Mouse (Mus musculus) layer of hippocampus, adult 9-10 months (tissue): ENCODE measurements at regions not wholly inside any gene's neighbourhood (a gene's known extent, or its start where the extent isn't known, plus 50 kb on each side); places are given as distances from the start of the nearest gene placed in this dataset.

Experiments used
- DNase-seq: peaks from one replicate; pipeline ENCODE4 v3.0.0; 2022; ENCODE audit warnings: low spot score

DNA sequence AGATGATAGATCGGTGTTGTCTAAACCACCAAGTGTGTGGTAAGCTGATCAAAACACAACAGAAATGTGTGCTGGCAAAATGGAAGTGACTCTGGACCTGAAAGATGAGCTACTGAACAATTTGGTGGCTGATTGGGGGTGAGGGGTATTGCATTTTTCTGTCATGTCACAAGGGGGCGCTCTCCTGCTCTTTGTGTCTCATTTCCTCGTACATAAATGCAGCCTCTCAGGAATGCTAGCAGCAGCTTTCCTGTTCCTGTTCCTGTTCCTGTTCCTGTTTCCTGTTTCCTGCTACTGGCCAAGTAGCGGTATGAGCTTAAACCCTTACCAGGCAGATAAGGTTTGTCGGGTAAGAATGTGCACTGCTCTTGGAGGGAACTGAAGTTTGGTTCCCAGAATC lies 134.7 kb upstream of the Fstl4 start:
- no peak for DNase-seq

DNA sequence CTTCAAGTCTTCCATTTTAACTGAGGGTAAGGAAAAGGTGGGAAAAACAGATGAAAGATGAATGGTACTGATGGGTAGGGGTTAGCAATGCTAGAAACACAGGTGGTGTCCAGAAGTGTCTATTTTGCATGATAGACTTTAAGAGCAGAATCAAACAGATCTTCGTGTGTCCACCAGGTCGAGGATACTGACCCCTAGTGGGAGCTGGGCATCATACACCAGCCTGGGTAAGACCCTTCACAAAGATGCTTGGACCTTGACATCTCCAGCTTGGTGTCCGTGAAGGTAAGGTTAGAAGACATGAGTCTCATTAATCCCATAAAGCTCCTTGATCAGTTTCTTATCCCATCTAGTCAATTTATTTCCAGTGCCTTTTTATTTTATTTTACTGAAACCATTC lies 132.9 kb upstream of the Fstl4 start:
- DNase-seq = no peak

DNA sequence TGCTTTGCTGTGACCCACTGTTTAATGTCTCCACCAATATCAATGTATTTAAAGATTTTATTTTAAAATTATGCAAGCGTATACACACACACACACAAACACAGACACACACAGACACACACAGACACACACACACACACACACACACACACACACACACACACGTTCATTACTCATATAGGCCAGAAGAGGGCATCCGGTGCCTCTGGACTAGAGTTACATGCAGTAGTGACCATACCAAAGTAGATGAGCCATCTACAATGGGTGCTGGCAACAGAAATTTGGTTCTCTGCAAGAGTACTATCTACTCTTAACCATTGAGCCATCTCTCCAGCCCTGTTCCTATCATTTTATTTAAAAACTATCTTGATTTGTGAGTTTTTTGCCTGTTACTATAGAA lies 130.2 kb upstream of the Fstl4 start:
- DNase-seq = no peak

DNA sequence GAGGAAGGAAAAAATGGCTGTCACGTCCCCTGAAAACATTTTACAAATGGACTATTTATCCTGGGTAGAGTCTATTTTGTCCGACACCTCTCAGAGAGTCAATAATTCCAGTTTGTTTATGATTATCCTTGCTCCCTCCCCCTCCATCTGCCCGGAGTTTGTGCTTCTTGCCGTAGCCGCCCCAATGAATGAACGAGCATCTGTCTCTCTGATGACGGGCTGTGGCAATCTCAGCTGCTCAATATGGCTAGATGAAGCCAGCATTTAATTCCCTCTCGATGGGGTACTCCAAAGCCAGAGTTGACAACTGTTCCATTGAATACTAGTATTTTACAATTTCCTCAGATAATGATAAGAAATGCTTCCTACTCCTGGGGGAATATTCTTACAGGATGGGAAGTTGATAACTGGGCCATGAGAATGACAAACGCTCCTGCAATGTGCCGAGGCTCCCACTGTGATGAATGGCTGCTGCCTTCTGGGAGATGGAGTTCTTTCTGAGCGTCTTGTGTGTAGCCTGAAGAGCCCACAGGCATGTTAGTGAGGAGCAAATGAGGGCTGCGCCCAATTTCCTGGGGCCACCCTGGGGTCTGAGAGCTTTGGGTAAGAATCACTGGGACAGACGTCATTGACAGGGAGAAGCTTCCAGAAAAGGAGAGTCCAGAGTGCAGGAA lies 128.6 kb upstream of the Fstl4 start:
- DNase-seq = peak; percentile 42

DNA sequence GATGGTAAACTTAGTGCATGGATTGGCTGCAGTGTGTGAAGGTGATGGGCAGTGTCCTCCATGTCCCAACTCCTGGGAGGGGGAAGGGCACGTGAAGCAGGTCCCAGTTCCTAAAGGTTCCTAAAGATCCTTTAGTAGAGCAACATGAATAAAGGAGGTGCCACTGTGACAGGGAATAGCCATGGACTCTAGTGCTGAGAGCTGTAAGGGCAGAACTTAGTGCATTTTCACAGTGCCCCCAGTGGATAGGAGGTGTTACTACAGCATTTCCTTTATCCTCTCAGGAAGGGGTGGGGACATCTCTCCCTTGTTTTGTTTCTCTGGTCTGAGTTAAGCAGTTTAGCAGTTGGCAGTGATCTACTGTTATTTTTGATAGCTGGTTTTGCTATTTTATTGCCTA lies 125.5 kb upstream of the Fstl4 start:
- DNase-seq = no peak

DNA sequence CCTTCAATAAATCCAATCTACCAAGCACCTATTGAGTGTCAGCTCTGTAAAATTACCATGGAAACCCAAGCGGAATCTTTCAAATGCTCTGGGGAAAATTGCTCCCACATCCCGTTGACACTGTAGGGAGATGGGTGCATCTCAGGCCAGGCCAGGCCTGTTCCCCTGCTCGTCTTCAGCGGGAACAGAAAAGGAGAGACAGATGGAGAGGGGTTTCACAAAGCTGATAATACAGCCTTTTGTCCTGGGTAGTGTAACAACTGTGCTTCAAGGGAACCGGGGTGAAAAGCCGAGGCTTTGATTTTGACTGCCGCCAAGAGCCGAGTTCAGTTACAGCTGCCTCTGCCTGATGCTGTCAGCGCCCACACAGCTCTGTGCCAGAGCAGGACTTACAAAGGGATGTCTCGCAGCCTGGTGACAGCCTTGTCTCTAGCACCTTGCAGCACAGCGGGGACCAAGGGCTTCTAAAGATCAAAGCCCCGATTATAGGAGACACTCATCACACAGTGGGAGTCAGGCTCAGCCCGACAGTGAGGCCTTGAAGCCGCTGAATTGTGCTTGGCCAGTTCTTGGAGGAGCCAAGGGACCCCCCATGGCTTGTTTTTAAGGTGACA lies 122.6 kb upstream of the Fstl4 start:
- no peak for DNase-seq

DNA sequence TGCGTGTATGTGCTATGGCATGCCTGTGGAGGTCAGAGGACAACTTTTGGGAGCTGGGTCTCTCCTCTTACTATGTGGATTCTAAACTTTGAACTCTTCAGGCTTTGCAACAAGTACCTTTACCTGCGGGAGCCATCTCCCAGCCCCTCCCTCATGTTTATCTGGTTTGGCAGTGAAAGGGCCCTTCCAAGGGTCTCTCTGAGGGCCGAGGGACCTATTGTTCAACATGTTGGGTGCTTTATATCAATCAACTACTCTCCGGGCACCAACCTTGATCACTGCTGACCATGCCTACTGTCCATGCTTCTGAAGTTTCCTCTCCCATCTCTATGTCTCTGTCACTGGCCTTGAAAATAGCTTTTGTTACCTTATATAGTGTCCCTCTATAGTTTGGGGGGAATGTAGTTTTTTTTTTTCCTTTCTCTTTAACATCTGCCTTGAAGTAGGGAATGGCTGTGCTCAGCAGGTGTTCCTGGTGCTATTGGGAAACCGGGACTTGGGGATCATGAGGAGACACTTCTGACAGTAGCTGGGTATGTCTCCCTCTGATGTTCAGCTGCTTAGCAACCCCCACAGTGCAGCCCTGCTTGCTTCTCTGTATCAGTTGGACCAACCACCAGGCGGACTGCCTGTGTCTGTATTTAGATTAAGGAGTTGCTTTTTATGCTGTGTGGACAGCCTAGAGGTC lies 120.2 kb upstream of the Fstl4 start:
- DNase-seq = no peak

DNA sequence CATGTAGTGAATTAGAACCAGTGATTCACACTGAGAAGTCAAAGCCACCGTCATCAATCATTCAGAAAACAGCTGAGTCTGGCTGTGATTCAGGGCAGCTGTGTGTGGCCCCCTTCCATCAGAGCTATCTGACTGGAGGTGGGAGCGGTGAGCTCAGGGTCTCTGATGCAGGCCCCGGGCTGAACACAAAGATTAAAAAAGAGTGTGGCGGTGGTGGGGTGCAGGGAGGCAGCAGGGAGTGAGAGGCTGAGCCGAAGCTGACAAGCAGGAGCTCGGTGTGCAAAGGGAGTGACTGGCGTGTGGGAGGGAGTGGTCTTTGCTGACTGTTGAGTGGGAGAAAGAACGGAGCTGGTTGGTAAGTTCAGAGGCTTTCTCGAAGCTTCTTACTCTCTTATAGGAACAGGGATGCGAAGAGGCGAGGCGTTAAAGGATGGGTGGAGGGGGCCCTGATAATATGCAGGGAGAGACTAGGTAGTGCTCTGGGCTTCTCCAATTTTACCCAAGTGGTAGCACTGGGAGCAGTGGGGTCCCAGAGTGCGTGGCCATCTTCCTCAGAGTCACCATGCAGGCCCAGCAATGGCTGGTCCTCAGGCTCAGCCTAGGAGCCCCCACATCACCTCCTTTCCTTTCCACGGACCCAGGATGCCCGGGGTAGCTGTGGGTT lies 116.1 kb upstream of the Fstl4 start:
- DNase-seq = no peak

DNA sequence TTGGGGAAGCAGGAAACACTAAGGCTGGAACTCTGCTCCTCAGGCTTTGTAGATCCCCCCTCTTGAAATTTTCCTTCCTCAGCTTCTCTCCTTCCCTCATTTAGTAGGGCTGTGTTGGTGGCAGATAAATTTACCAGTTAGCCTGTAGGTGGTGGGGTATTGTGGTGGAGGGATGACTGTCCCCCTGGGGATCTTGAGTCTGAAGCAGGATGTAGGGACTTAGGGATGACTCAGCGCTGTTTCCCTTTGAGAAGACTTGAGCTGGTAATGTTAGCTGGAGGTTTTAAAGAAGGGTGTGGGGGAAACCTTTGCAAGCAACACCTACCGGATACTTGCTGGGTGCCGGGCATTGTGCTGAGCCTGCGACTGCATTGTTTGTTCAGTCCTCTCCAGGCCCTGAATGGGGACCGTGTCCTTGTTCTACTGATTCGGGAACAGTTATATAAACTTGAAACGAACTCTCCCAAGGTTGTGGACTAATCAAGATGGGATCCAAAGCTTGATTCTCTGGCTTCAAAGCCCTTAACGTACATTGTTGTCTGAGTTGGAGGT lies 115.5 kb upstream of the Fstl4 start:
- no peak for DNase-seq

DNA sequence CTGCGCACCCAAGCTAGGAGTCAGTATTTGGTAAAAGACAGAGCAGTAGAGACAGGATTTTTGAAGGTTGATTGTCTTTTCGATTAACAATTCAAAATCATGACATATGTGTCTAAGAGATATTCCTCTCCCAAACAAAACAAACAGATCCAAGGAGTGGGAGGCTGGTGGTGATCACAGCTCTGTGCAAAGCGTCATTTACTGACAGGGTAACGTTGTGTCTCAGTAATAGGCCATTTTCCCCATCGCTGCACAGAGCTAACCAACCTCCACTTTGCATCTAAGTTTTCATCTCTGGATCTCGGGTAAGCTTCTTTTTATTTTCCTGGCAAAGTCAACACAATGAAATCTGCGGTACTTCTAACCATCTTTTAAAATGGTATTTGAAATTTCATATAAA lies 109.8 kb upstream of the Fstl4 start:
- no peak for DNase-seq

DNA sequence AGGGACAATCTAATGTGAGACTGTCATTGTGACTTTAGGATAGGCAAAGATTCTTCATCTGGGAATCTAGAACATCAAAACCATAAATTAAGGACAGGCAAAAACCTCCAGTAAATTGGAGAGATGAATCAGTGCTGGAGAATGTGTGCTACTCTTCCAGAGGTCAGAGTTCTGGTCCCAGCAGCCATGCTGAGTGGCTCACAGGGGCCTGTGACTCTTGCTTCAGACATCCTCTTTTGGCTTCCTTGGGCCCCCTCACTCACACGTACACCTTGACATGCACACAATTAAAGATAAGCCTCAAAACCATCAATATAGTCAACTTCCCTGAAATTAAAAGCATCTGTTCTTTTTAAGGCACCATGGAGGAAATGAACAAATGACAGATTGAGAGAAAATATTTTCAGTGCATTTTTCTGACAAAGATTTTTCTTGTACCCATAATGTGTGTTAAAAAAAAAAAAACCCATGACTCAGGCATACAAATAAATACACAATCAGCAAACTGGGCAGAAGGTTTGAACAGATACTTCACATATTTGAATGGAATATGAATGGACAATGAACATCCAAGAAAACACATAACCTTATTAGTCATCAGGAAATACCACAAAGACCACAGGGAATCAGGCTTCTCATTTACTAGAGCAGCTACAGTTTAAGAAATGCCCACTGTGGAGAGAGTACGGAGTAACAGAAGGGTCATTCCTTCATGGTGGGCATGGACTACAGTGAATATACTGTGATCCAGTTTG lies 108.5 kb upstream of the Fstl4 start:
- DNase-seq = no peak

DNA sequence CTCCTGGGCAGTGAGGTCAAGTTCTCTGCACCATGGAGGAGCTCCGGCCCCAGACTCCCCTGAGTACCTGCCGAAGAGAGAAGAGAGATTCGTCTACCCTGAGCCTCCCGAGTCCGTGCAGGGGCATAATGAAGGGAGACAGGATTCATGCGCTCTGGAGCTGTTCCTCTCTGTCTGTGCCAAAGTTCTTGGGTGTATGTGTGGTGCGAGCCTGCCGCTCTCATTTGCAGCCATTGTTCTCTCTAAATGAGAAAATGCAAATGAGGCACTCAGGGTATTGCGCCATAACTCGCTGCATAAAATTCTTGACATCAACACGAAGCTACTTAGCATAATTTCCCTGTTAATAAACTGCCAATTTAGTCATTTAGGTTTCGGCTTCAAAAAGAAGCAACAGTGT lies 103.2 kb upstream of the Fstl4 start:
- DNase-seq = no peak

DNA sequence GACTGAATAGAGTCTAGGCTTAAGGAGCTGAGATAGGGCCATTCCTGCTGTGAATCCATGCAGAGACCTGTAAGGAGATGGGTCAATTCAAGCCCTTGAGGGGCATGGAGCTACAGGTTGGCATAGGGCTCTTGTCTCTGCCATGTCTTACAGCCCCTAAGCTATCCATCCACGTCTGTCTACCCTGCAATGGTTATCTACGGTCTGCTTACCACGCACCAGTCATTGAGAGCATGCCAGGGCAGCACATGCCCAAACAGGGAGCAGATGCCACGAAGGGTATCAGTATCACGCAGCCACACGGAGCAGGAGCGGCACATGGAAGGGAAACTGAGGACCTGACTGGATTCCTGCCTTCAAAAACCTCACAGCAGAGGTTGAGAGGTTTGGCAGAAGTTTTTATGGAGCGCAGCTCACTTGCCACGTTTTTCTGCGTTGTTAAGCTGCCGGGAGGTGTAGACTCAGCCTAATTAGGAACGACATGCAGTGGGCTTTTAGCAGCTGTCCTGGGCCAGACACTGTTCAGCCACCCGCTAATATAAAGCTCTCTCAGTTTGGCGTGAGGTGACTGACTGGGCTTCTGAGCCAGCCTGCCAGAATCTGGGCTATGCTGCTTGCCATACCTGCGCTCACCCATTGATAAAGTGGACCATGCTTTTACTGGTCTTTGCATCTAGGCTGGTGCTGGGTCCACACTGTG lies 102.4 kb upstream of the Fstl4 start:
- DNase-seq = no peak

DNA sequence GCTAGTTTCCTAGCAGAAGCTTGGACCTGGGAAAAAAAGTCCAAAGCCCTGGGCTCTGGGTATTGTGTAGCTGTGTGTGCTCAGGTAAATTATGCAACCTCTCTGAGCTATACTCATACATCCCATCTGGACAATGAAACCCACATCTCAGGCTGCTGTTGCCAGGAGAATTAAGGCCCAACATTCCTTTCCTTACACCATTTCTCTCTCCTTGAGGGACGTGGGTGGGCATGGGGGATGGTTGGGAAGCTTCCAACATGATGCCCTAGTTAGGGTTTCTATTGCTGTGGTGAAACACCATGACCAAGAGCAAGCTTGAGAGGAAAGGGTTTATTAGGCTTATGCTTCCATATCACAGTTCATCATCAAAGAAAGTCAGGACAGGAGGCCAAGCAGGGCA lies 99.1 kb upstream of the Fstl4 start:
- no peak for DNase-seq

DNA sequence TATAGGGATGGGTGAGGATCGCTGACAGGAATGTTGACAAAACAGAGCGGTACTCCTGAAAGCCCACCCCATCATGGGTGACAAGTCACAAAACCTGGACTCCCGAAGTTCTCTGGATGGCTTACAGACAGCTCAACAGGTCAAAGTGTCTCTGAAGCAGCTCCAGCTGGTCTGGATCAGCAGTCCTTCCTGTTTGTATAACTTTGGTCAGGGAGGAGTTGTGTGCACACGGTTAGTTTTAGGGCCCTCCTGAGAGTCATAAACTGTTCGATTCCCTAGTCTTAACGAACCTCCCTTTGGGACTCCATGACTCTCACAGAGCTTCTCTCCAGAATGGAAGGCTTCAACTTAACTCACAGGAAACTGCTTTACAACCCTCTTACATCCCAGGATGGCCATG lies 89.4 kb upstream of the Fstl4 start:
- no peak for DNase-seq

DNA sequence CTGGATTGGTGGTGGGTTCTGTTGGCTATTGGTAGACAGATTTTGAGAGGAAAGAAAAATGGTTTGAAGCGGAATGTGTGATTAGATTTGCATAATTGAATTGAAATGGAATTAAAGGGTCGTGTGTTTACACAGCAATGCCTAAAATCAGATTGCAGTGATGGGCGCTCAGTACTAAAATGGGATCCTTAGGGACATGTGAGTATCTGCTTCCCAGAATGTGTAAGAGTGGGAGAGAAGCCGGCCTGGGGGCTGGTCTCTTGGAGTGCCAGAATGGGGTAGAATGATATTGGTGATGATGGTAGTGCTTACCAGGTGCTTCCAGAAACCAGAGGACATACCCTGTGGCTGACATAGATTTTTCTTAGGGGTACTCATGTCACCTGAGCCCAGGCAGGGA lies 86.2 kb upstream of the Fstl4 start:
- DNase-seq = no peak

DNA sequence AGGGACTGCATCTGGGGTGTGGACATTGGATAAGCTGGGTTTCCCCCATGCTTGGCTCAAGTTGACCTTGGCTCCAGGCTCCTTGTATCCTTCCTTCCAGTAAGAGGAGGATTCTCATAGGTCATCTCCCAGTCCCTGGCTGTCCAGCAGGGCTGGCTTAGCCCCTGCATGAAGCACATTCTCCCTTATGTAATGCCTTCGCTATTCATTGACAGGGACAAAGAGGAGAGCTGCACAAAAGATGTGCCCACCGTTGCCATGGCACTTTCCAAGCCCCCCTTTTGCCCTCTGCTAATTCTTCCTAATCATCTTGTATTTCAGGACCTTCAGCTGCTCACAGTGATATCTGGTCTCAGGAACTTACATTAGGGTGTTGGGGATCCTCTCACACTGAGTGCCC lies 79.0 kb upstream of the Fstl4 start:
- DNase-seq = no peak

DNA sequence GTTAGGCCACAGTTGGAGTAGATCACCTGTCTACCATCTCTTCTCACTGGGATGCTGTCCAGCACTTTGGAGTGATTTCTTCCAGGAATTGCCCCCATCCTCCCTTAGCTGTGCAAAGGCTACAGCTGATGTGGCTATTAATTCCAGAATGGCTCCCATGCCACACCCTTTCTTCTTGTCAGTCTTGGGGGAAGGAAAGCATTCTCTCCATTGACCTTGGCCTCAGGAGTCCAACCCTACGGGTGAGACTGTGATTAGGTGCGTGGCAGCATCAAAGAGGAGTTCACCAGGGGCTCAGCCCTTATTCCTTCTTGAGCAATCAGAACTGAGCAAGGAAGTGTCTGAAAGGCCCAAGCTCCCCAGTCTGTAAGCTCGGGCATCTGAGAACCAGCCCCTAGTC lies 71.7 kb upstream of the Fstl4 start:
- DNase-seq = no peak

DNA sequence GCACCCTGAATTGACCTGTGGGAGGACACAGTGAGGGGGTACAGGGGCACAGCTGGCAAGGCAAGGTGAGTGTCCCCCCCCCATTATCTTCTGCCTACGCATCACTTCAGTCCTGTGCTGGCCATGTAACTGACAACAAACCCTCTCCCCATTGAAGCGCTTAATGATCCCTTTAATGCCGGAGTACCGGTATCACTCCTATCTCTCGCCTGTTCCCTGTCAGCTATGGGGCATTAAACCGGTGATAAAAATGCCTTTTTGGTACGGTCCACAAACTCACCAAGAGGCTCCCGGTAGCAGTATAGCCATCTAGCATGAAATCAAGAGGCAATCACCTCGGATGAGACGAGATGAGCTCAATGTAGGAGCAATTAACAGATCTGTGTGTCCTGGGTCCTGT lies 62.8 kb upstream of the Fstl4 start:
- DNase-seq = no peak

DNA sequence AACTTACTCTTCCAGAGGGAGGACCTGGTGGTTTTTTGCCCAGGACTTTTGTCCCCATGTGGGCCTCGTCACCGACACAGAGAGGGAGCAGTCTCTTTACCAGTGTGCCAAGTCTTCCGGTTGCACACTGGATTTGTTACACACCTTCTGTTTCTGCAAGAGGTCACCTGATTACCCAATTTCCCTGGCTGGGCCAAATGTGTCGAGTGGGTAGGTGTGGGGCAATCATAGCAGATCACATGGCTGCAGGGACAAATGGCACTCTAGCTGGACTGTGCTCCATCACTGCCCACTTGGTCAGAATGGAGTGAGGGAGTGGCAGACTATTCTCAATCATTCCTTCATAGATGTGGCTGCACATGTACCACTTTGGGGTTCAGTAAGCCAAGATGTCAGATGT lies 61.0 kb upstream of the Fstl4 start:
- DNase-seq = no peak
